ENCODE assay signal across 27 mouse cellular contexts in genomic region chr17:64641376-64641775, GRCm38 (mm10). TPM values are rescaled to one million over a fixed set of nuclear protein-coding genes. Genes with fewer than 3 reads are reported as not detected.
A peak's percentile ranks its signal among the peaks of the same experiment; 100 is the strongest.
DNase-seq lines count a peak whose midpoint lies in the region; ATAC-seq and TF ChIP-seq lines count a peak whose summit lies in the region.
"Had no signal": no experiment of that assay in that cellular context is flagged by ENCODE, and none has a peak within 500 bp of the region (broad histone marks: within the 10 kb centered on the region; RNA-seq: fewer than 3 reads in every experiment).

No protein-coding gene starts in this region.

- no peaks in the 10 kb centered on the region for H3K27me3 ChIP-seq in hindbrain, embryonic 11.5 days (ENCODE audit: control insufficient read depth, insufficient read depth, low read length)
- H3K27me3 ChIP-seq in hindbrain, embryonic 14.5 days (ENCODE audit: control insufficient read depth, insufficient read depth, low read length), result no peaks in the 10 kb centered on the region
- H3K27me3 ChIP-seq in kidney, adult 2 months (replicated peaks; ENCODE audit: control insufficient read depth, insufficient read depth, low read length), result no peaks in the 10 kb centered on the region
- no peaks in the 10 kb centered on the region for H3K27me3 ChIP-seq in limb, embryonic 10.5 days (ENCODE audit: low read depth, poor library complexity, severe bottlenecking)
- H3K27me3 ChIP-seq: embryonic facial prominence, embryonic 12.5 days; embryonic facial prominence, embryonic 15.5 days; hindbrain, embryonic 13.5 days had no signal

- no peak overlapping the region for H3K27ac ChIP-seq in hindbrain, embryonic 11.5 days (ENCODE audit: low read depth, low read length)
- H3K27ac ChIP-seq in hindbrain, embryonic 14.5 days, result no peak overlapping the region
- no peak overlapping the region for H3K27ac ChIP-seq in kidney, adult 2 months (ENCODE audit: insufficient read depth, low read depth, low read length)
- peak overlapping the region; percentile 32 for H3K27ac ChIP-seq in left cerebral cortex, adult 2 months
- no peak overlapping the region for H3K27ac ChIP-seq in limb, embryonic 10.5 days
- H3K27ac ChIP-seq: embryonic facial prominence, embryonic 12.5 days; embryonic facial prominence, embryonic 15.5 days; gastrocnemius, adult 2 months; heart, embryonic 15.5 days; hindbrain, embryonic 13.5 days had no signal

- H3K4me3 ChIP-seq in hindbrain, embryonic 11.5 days (ENCODE audit: low read depth, low read length), result no peak overlapping the region
- H3K4me3 ChIP-seq in hindbrain, embryonic 14.5 days (replicated peaks; ENCODE audit: low read length), result no peak overlapping the region
- no peak overlapping the region for H3K4me3 ChIP-seq in kidney, adult 2 months (ENCODE audit: insufficient read depth, low read depth, low read length)
- no peak overlapping the region for H3K4me3 ChIP-seq in left cerebral cortex, adult 2 months
- no peak overlapping the region for H3K4me3 ChIP-seq in limb, embryonic 10.5 days
- H3K4me3 ChIP-seq: embryonic facial prominence, embryonic 12.5 days; embryonic facial prominence, embryonic 15.5 days; gastrocnemius, adult 2 months; heart, embryonic 12.5 days; heart, embryonic 15.5 days; hindbrain, embryonic 13.5 days had no signal

- no peaks in the 10 kb centered on the region for H3K9me3 ChIP-seq in hindbrain, embryonic 11.5 days (ENCODE audit: control insufficient read depth, low read length)
- H3K9me3 ChIP-seq in hindbrain, embryonic 14.5 days (ENCODE audit: control insufficient read depth, low read length), result no peaks in the 10 kb centered on the region
- no peaks in the 10 kb centered on the region for H3K9me3 ChIP-seq in limb, embryonic 10.5 days (replicated peaks)
- H3K9me3 ChIP-seq: embryonic facial prominence, embryonic 12.5 days; embryonic facial prominence, embryonic 15.5 days; heart, embryonic 12.5 days; heart, embryonic 15.5 days; hindbrain, embryonic 13.5 days had no signal

- ATAC-seq in hindbrain, embryonic 11.5 days (ENCODE audit: low FRiP score), result 0 out of 2 replicates have a peak, but pooled peaks have one; percentile 18
- ATAC-seq in hindbrain, embryonic 14.5 days (ENCODE audit: low FRiP score), result no peak
- ATAC-seq: CD4-positive, CD25-positive, alpha-beta regulatory T cell, adult 4 months; forebrain, embryonic 14.5 days; forebrain, postnatal 0 days had no signal

- H3K4me2 ChIP-seq in hindbrain, embryonic 11.5 days (replicated peaks; ENCODE audit: low read depth, low read length), result no peak overlapping the region
- H3K4me2 ChIP-seq in hindbrain, embryonic 14.5 days (replicated peaks), result no peak overlapping the region
- H3K4me2 ChIP-seq: embryonic facial prominence, embryonic 12.5 days; embryonic facial prominence, embryonic 15.5 days; heart, embryonic 12.5 days; heart, embryonic 15.5 days; hindbrain, embryonic 13.5 days had no signal

- 65% methylated on average over 3 of the region's 3 CpGs for WGBS in hindbrain, embryonic 11.5 days
- 60% methylated on average over 3 of the region's 3 CpGs for WGBS in hindbrain, embryonic 14.5 days
- WGBS in kidney, adult 2 months, result 83% methylated on average over 3 of the region's 3 CpGs
- WGBS in limb, embryonic 10.5 days, result 72% methylated on average over 3 of the region's 3 CpGs

- no peak overlapping the region for H3K9ac ChIP-seq in hindbrain, embryonic 11.5 days (ENCODE audit: low read depth, low read length)
- no peak overlapping the region for H3K9ac ChIP-seq in hindbrain, embryonic 14.5 days
- H3K9ac ChIP-seq: embryonic facial prominence, embryonic 12.5 days; embryonic facial prominence, embryonic 15.5 days; forebrain, postnatal 0 days; heart, embryonic 12.5 days; heart, embryonic 15.5 days; hindbrain, embryonic 13.5 days had no signal

- intact Hi-C loops in left cerebral cortex, adult 2 months (cut with DNase I), result no loop called here

- no peak for TF ChIP-seq POLR2A in kidney, adult 2 months (IDR thresholded peaks at IDR 0.05; ENCODE audit: low read depth, low read length)

- TF ChIP-seq CTCF in kidney, adult 2 months (conservative IDR thresholded peaks at IDR 0.05; ENCODE audit: insufficient read depth, insufficient read length, low read depth, low read length), result no peak
- no peak for TF ChIP-seq CTCF in left cerebral cortex, adult 2 months (IDR thresholded peaks at IDR 0.05)

- DNase-seq in hindbrain, embryonic 11.5 days (ENCODE audit: low spot score), result no peak
- DNase-seq in hindbrain, embryonic 14.5 days (ENCODE audit: low spot score), result no peak
- peak; percentile 60 for DNase-seq in kidney, adult 2 months
- DNase-seq in kidney, postnatal 14 days, result no peak
- DNase-seq in left cerebral cortex, adult 2 months (ENCODE audit: extremely low spot score in 1 of 2, low spot score in 2 of 2), result no peak
- DNase-seq in left cerebral cortex, adult 11 months (ENCODE audit: low spot score), result no peak
- peak; percentile 20 for DNase-seq in limb, embryonic 10.5 days (ENCODE audit: low spot score)
- DNase-seq in urinary bladder, postnatal 36 days (ENCODE audit: low spot score in 2 of 2), result no peak
- DNase-seq: adrenal gland, adult 2 months; adrenal gland, postnatal 14 days; cerebellum, adult 11 months; cerebellum, adult 2 months; cerebellum, adult 9-11 months; cerebellum, postnatal 25 days; forebrain, postnatal 0 days; gastrocnemius, adult 2 months; gastrocnemius, postnatal 14 days; heart, adult 18-20 months; heart, postnatal 10 days; heart, postnatal 4 days had no signal

- H3K36me3 ChIP-seq in hindbrain, embryonic 11.5 days (ENCODE audit: control insufficient read depth, insufficient read depth, low read length), result no peaks in the 10 kb centered on the region
- 0 out of 2 replicates have a peak, but pooled peaks cover 5% of the 10 kb centered on the region for H3K36me3 ChIP-seq in hindbrain, embryonic 14.5 days (replicated peaks; ENCODE audit: control insufficient read depth, insufficient read depth)
- H3K36me3 ChIP-seq in kidney, adult 2 months (ENCODE audit: control insufficient read depth, insufficient read depth, low read length), result no peaks in the 10 kb centered on the region; the same call in 1 of the 2 replicates
- peaks cover 9% of the 10 kb centered on the region for H3K36me3 ChIP-seq in limb, embryonic 10.5 days

- 0 out of 2 replicates have a peak, but pooled peaks cover 3% of the 10 kb centered on the region for H3K4me1 ChIP-seq in hindbrain, embryonic 11.5 days (replicated peaks; ENCODE audit: control insufficient read depth, insufficient read depth, low read length)
- H3K4me1 ChIP-seq in hindbrain, embryonic 14.5 days (replicated peaks; ENCODE audit: control insufficient read depth, insufficient read depth, low read length), result peaks cover 4% of the 10 kb centered on the region; the same call in 1 of the 2 replicates
- peaks cover 3% of the 10 kb centered on the region; the same call in 1 of the 2 replicates for H3K4me1 ChIP-seq in kidney, adult 2 months (ENCODE audit: control insufficient read depth, insufficient read depth, low read length)
- H3K4me1 ChIP-seq in limb, embryonic 10.5 days, result no peaks in the 10 kb centered on the region
- H3K4me1 ChIP-seq: embryonic facial prominence, embryonic 15.5 days had no signal

RNA-seq across cellular contexts. Expression of gene Man2a1, which starts 40.8 kb away (rescaled TPM):
- polyA plus RNA-seq in hindbrain, embryonic 11.5 days (2014; fragmentation: Nextera tagmentation; extraction: Ambion mirVana), result 4.8 and 5.9 TPM in 2 replicates
- polyA plus RNA-seq in hindbrain, embryonic 14.5 days (2014; fragmentation: Nextera tagmentation; extraction: Ambion mirVana), result 5.3 and 5.5 TPM in 2 replicates
- 25.6 and 27.3 TPM in 2 replicates for polyA plus RNA-seq in kidney, adult 2 months (2012; rRNA removed)
- total RNA-seq in left cerebral cortex, adult 2 months (2021), result 10 to 100 TPM; 18.1 to 19.5 TPM
- 5.1 and 5.7 TPM in 2 replicates for polyA plus RNA-seq in limb, embryonic 10.5 days (2016; fragmentation: Nextera tagmentation; extraction: Ambion mirVana)

Comparison
In these comparisons a context has a peak if more than half of its experiments do, and no peak if none do; other contexts are left out.
1. DNase-seq: peak in kidney, adult 2 months (single experiment) and limb, embryonic 10.5 days (single experiment); none in hindbrain, embryonic 11.5 days (single experiment), hindbrain, embryonic 14.5 days (single experiment), kidney, postnatal 14 days (single experiment), left cerebral cortex, adult 2 months (0 of 2), left cerebral cortex, adult 11 months (single experiment) and urinary bladder, postnatal 36 days (0 of 2).